Mouse (Mus musculus): ENCODE measurements at regions not wholly inside any gene's neighbourhood (a gene's known extent, or its start where the extent isn't known, plus 50 kb on each side); places are given as distances from the start of the nearest gene placed in this dataset.

DNA sequence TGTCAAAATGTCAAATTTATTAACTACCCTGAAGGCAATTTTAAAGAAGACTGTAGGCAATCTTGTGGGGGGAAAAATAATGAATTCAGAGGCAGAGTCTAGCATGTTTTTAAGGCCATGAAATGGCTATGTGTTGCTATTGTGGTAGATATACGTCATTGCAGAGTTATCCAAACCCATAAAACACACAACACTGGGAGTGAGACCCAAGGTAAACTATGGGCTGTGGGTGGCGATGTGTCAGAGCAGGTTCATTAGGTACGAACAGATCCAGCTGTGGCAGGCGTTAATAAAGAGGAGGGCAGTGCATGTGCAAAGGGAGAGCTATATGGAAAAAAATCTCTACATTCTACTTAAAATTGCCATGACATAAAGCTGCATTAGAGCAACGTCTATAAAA lies 189.4 kb upstream of the Btg1 start:
- no peak for DNase-seq (ENCODE audit: low spot score)

DNA sequence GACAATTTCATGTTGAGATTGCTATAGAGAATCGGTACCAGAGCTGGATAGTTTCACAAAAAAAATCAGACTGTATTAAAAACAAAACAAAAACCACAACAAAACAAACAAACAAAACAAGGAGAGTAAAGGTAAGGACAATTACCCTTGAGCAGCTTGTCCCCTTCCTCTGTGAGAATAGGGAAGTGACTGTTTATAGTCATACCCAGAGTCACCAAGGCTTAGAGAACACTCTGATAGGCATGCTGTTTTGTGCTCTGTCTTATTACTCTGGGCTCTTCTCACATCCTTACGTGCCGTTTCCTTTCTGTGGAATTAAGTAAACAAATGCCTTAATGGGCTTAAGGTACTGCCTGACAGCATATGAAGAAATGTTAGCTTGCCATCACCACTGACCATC lies 186.7 kb upstream of the Btg1 start:
- DNase-seq (ENCODE audit: low spot score): no peak

DNA sequence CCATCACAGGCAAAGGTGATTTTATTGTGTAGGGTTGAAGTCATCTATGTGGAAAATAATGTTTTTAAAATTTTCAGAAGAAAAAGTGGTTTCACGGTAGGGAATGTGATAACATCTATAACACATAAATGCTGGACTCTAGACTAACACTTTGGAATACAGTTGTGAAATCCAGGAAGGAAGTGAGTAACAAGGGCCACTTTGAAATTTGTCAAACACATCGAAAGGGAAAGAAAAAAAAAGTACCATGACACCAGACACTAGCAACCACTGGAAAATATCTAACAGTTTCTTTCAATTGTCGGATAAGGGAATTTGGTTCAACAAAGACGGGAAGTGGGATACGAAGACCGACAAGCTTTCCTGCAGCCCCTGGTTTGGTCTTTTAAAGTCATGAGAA lies 181.7 kb upstream of the Btg1 start:
- DNase-seq (ENCODE audit: low spot score): no peak

DNA sequence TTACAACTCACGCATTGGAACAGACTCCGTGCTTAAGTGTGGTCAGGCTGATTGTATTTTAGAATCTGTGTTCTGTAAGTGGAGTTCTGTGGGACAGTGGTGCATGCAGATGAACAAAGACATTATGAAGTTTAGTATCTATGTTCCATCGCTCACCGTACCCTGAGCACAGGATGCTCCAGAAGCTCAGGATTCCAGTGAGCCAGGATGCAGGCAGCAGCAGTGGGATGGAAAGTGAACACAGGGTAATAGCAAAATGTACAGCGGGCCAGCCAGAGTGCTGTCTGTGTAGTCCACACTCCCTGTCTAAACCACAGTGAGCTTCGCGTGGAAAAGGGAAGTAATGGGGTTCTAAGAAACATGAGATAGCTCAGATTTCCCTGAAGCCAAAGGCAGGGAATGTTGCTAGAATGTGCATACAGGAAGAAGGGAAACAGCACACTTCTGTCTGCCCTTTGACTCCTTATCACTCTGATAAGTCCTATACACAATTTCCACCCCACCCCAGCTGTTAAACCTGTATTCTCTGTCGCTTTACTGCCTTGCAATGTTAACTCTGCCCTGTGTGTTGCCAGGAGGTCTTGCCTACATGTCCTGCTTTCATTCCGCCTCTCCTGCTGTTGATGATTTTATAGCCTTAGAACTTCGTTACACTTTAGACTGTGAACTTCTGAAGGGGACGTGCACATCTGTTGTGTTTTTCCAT lies 178.3 kb upstream of the Btg1 start:
- no peak for DNase-seq (ENCODE audit: low spot score)

DNA sequence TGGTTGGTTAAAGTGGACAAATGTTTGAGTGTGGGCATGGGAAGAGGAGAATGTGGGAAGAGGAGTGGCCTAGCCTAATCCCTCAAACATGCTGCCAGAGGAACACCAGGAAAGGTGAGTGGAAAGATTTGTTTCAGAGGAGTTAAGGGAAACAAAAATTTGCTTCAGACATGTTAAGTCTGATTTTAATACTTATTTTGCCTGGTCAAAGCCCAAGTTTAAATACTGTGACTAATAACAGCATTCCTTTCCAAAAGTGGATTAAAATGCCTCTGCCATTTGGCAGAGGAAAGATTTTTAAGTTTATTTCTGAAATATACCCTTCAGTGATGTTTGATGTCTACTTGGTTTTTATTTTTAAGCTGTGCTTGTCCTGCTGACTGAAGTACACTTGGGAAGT lies 174.6 kb upstream of the Btg1 start:
- no peak for DNase-seq (ENCODE audit: low spot score)

DNA sequence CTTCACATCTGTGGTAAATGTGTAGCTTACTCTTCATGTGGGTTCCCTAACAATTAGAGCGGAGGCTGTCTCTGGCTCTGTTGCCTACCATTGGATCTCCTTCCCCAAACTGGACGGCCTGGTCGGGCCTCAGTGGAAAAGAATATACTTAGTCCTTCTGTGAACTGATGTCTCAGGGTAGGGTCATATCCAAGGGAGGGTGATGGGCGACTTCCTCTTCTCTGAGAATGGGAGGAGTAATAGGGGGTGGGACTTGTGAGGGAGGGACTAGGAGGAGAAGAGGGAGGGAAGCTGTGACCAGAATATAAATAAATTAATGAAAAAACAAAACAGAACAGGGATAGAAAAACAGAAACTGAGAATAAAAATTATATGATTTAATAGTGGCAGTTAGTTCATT lies 166.5 kb upstream of the Btg1 start:
- DNase-seq (ENCODE audit: low spot score): no peak

DNA sequence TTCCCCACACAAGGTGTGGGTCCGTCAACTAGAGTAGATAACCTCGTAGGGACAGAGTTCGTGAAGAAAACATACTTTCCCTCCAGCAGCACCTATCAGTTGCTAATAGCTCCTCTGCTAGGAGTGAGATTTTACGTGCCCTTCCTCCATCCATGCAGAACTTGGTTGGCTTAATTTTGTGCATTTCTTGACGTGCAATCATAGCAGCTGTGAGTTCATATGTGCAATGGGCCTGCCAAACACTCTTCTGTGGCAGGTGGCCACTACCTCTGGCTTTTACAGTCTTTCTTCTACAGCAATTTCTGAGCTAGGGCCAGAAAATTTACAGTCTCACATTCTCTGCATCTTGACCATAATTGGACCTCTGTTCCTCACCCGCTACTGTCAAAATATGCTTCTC lies 161.9 kb upstream of the Btg1 start:
- DNase-seq (ENCODE audit: low spot score): no peak

DNA sequence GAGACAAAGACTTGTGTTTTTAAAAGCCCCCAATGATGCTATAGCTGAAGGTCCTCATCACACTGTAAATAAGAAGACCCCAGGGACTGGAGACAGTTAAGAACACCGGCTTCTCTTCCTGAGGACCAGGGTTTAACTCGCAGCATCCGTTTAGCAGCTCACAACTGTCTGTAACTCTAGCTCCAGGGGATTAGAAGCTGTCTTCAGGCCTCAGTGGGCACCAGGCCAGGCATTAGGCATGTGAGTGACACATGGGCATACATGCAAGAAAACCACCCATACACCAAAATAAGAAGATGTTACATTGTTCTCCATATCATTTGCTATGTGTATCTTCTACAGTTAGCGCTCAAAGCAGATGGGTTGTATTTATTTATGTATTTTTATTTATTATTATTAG lies 158.3 kb upstream of the Btg1 start:
- no peak for DNase-seq (ENCODE audit: low spot score)

DNA sequence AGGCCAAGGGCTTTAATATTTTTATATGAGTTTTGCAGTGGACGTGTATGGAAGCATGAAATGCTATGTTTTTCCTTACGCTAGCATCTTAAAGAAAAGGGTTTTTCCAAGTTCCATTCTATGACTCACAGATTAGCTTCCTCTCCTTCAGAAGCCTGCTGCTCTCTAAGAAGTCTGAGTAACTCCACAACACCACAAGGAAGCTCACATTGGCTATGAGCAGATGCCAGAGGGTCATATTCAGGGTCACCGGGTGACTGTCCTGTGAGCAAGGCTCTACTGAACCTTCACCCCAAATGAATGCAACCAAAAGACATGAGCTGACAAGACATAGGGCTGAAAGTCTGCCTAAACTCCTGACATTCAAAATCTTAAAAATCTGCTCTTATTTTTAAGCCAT lies 157.6 kb upstream of the Btg1 start:
- DNase-seq (ENCODE audit: low spot score): no peak

DNA sequence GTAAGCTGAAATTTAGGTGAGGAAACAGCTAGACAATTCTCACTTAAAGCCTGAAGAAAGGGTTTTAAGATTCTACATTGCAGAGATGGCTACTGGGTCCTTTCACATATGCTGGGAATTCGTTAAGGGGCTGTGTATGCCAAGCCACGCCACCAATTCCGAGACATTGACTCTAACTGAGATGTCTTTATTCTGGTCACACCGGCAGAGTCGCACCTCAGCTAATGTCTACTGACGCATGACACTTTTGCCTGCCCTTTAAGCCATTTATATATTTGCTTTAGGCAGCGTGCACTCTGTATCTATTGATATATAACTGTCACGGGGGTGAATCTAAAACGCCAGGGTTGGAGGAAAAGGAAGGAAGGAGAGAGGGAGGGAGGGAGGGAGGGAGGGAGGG lies 156.7 kb upstream of the Btg1 start:
- DNase-seq (ENCODE audit: low spot score): no peak

DNA sequence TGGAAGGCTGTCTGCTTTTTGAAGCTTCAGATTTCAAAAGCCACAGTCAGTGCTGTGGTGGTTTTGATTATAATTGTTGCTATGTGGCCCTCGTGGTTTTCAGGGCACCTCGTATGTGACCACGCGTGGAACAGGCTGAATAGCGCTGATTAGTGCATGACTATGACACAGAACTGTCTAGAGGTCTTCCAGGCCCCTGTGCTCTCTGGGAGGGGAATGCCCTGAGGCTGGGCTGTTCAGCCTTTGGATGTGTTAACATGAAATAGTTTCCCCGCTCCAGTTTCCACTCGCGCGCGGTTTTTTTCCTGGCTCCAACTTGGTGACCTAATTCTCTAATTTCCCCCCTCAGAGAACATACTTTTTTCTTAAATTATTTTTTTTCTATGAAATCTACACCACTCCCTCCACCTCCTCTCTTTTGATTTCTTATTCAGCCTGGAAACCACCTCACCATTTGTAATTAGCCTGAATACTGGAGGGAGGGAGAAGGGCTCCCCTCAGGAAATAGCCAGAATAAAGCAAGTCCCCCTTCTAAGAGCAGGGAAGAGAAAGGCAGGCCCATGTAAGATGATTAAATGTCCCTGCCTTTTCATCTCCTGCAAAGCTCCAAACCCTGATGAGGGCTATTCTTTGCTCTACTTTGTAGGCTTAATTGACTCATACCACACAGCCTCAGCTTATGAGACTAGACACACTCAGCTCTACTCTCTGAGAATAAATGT lies 156.0 kb upstream of the Btg1 start:
- no peak for DNase-seq (ENCODE audit: low spot score)

DNA sequence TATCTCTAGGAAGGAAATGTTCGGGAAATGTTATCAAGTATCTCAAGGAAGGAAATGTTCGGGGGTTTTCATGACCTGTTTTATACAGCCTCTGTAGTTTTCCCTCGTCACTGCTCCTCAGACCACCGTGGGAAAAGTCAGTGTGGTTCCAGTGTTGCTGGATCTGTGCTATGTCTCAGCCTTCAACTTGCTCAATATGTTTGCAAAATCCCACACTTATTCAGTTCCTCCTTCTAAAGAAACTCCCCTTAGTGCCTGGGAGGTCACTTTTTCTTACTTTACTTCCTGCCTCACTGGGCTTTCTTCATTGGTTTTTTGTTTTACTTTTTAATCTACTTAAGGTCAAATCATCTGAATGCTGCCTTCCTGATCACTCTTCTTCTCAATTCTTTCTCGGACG lies 150.8 kb upstream of the Btg1 start:
- no peak for DNase-seq (ENCODE audit: low spot score)

DNA sequence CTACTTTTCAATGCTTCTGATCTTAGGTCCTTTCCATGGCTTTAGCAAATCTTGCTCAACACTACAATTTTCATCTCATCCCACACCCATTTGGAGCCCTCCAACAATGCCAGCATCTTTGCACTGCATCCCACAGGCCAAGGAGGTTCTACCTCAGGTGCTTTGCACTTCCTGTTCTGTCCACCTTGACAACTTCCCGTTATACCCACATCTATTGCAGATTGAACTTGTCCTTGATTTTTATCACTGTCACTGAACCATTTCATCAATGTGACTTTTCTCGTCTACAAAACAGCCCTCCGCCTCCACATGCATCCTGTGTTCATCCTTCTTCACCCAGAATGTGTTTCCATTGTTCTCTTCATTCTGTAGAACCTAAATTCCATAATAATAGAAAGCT lies 150.0 kb upstream of the Btg1 start:
- no peak for DNase-seq (ENCODE audit: low spot score)

DNA sequence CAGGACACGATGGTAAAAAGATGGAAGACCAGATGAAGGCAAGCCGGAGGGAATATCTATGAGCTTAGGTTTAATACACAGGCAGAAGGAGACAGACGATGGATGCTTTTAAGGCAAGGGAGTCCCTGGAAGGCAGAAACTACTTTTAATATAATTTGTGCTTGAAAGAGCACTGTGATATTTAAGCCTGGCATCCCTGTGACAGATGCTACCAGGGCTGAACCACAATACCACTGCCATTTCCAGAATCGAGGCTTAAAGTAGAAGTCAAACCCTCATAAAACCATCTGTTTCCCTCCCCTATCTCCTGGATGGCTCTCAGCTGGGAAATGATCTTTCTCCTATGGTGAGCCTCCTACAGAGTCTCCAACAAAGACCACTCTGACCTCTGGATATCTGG lies 149.1 kb upstream of the Btg1 start:
- DNase-seq (ENCODE audit: low spot score): no peak

DNA sequence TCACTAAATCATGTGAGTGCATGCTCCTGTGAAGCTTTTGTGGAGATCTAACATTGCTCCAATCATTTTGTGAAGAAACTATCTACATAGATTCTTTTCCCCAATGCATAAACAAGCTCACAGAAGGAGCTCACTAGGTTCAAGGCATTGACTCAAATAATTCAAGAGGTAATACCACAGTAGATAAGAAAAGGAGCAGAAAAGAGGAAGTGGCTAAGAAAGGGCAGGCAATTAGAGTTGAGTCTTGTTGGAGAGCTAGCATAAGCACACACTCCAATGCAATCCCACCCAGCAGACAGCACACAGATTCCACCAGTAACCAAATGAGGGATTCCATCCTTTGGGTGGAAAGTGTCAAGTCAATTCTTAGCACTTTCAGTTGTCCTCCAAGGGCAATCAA lies 145.3 kb upstream of the Btg1 start:
- no peak for DNase-seq (ENCODE audit: low spot score)

DNA sequence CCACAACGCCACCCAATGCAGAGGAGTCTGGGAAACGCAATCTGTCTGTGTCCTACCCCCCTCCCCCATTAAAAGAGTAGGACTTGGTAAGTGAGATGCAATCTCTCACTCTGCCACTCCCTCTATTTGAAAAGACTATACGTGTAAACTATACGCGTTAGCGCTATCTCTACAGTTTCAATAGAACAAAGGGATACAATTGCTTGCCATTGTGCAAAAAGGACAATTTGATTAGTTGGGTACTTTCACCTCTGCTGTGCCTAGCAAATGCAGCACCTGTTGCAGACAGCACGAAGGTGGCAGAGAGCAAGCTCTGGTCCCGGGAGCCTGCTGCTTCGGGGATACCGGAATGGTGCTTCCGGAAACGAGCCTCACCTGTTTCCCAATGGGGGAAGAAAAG lies 137.5 kb upstream of the Btg1 start:
- no peak for DNase-seq (ENCODE audit: low spot score)

DNA sequence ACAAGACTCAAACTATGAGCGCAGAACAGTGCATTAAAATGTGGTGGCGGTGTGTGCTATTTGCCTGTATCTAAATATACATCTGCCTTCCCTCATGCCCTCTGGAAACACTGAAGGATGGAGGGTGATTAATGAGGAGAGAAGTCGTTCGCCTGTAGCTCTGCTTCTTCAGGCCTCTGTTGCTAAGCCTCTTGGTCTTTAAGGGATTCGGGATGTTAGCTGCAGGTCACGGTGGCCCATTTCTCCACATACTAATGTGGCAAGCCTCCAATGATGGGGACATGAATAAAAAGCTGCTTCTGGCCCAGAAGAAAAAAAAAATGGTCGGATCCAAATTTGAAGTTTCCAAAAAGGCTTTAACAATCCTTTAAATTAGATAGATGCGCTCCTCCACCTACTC lies 137.0 kb upstream of the Btg1 start:
- DNase-seq (ENCODE audit: low spot score): no peak

DNA sequence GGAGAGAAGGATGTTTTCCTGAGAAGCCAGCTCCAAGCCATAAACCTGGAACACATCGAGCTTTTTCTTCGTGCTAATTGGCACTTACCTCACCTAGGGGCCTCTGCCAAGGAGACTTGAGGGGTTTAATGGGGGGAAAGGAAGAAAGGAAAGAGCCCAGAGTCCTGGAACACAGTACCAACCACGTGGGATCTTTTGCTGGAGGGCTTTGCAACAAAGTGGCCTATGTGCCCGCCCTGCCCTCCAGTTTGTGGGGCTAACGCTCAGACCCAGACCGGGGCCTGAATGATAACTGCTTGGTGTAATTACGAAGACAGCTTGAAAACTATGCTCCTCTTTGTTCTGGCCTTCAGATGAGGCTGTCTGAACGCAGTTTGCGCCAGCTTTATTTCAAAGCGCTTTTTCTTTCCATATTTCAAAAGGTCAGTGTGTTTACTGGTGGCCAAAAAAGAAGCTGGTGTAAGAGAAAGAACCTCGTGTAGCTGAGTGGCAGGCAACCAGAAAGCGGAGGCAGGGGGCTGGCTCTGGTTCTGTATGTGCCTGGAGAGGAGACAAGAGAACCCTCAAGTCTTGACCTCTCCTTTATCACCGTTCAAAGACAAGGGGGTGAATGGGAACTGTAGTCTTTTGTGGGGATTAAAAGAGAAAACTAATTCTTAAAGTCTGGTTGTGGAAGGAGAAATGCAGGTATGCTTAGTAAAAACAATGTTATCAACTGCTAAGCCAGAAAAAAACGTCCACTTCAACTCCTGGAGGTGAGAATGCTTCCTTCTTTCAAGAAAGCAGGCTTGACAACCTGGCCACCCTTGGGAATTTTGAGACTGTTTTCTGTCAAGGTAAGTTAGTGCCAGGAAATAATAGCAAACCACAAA lies 136.1 kb upstream of the Btg1 start:
- no peak for DNase-seq (ENCODE audit: low spot score)

DNA sequence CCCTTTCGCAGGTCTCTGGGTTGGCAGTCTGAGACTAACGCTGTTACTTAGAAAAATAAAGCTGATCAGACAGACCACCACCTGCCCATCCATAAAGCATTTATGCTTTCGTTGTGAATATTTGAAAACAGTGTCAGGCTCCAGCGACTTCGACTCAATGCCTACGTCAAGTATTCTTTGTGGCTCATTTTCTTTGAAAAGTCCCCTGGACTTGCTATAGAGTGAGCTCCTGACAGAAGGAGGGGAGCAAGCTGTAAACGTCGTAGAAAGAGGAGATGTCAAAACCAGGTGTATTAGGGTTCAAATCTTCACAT lies 135.5 kb upstream of the Btg1 start:
- no peak for DNase-seq (ENCODE audit: low spot score)

DNA sequence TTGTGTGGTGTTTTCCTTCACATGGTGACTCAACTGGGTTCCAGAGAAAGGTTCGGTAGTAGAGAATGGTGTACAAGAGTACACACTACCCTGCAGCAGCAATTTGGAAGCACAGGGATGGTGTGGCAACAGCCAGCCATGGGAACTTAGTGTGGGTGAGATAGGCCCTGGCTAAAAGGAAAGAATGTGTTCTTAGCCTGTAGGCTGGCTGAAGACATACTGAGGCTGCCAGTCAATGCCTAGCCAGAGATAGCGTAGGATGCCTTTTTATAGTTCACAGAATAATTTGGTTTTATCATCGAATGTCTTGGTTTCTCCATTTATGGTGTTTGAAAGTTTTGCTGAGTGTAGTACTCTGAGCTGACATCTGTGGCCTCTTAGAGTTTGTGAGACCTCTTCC lies 130.1 kb upstream of the Btg1 start:
- DNase-seq (ENCODE audit: low spot score): no peak

DNA sequence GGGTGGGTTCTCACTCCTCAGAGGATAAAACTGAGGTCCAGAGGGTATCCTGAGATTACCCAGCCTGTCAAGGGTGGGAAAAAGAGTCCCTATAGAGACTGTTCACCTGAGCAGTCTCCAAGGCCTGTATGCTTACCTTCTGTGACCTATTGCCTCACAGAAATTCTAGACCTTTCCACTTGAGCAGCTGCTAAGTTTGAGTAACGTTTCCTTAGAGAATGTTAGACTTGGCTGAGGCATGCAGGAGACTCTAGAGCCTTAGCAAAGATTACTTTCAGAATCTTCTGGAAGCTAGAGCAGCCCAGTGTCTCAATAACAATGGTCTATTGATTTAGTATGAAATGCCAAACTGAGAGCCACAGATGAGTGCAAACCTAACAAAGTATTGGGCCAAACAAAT lies 123.1 kb upstream of the Btg1 start:
- no peak for DNase-seq (ENCODE audit: low spot score)

DNA sequence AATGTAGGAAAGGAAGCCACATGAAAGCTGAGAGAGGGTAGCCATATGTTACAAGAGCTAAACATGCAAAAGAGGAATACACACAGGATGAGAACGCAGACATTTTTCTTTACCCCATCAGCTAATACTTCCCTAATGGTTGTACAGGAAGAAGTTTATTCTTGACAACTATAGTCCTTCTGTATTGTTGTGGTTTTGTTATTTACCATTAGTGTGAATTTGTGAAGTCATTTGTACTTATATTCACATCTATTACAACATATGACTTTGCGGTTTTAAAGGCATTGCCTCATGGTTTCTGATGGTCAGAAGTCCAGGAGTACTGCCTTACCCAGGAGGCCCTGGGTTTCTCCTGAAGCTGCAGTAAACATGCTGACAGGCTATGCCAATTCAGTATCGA lies 120.1 kb upstream of the Btg1 start:
- no peak for DNase-seq (ENCODE audit: low spot score)

DNA sequence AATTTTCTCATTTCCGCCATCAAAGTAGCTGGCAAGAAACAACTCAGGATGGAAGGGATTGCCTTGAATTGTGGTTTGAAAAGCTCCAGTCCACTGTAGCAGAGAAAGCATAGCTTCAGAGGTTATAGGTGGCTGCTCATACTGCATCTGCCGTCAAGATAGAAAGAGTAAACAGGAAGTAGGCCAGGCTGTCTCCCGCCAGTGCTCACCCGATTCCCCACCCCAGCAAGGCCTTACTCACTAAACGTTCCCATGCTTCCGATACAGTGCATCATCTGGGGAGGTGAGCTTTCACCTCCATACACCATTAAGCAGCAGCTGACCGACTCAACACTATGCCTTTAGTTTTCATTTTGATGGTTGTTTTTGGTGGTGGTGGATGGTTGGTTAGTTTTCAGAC lies 119.3 kb upstream of the Btg1 start:
- no peak for DNase-seq (ENCODE audit: low spot score)
